Mouse (Mus musculus) retina, embryonic 14.5 days (tissue): ENCODE data around the gene Cpvl.

ENCODE experiments used
- DNase-seq: peaks from one replicate; pipeline ENCODE4 v3.0.0-alpha.2; 2015; ENCODE audit warnings: low spot score

Gene Cpvl

GRCm38 (mm10) chr6:53931605-53932004 is 46.9 kb downstream of the Cpvl start:
- DNase-seq: no peak

DNA sequence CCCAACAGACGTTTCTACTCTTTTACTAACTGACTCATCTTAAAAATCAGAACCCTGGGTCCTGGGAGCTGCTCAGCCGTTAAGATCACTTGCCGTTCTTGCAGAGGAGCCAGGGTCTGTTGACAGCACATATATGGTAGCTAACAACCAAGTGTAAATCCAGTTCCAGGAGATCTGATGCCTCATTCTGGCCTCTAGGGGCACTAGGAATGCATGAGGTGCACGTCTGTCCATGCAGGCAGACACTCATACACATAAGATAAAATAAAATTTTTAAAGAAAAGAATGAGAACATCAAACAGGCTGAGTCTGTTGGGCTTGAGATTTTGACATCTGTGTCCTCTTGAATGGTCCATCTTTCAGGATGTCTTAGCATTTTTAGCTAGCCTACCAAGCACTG is 48.6 kb downstream of the Cpvl start:
- DNase-seq: no peak

- DNase-seq: no peak
Observed at GRCm38 (mm10) chr6:53926197-53926596, 52.3 kb downstream of the Cpvl start.

DNA sequence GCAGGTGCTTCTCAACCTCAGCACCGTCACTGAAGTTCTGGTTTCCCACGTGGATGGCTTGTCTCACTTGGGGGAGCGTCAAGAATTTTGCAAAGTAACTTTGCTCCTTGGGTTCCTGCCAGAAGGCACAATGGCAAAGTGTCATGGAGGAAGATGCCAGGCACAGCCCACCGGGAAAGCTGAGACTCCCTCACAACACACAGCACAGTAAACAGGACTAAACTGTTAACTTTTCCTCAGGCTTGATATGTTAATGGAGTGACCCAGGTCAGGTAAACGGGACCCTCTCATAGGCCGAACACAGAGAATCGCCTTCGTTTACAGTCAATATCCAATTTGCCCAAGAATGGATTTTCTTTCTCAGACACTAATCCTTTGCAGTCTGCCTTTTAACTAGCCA is 53.3 kb downstream of the Cpvl start:
- no peak for DNase-seq

DNA sequence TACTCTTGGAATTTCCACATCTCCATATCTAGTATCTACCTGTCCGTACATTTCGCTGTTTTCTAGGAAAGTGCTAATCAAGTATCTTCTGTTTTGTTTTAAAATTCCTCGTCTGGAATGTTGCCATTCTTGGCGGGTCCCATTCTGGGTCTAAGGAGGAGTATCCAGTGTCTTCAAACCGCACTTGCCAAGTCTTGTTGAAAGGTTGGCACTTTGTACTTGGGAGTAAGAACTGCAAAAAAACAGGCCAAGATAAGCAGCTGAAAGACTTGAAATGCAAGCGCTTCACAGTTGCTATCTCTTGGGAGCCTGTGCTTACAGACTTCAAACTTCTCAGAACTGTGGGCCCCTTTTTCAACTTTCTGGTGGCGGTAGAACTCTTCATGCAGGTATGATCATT is 58.4 kb downstream of the Cpvl start:
- no peak for DNase-seq

- DNase-seq: no peak
Observed at GRCm38 (mm10) chr6:53917026-53917558, 61.4 kb downstream of the Cpvl start.

GRCm38 (mm10) chr6:53915347-53915746 is 63.1 kb downstream of the Cpvl start:
- no peak for DNase-seq

DNA sequence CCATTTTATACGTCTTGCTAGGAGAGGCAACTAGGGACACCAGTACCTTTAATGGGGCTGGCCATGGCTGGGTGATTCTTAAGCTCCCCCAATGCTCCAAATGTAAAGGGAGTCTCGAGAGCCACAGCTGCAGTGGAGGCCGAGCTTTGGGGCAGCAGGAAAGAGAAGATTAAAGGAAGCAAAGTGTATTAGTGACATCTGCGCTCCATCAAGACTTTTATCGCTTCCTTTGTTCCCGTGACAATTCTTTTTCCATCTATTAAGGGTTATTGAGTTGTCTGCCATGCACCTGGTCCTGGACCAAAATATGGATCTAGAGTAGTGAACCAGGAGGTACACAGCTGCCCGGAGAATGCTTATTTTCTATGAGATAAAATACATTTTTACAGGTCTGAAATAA is 65.3 kb downstream of the Cpvl start:
- no peak for DNase-seq

DNA sequence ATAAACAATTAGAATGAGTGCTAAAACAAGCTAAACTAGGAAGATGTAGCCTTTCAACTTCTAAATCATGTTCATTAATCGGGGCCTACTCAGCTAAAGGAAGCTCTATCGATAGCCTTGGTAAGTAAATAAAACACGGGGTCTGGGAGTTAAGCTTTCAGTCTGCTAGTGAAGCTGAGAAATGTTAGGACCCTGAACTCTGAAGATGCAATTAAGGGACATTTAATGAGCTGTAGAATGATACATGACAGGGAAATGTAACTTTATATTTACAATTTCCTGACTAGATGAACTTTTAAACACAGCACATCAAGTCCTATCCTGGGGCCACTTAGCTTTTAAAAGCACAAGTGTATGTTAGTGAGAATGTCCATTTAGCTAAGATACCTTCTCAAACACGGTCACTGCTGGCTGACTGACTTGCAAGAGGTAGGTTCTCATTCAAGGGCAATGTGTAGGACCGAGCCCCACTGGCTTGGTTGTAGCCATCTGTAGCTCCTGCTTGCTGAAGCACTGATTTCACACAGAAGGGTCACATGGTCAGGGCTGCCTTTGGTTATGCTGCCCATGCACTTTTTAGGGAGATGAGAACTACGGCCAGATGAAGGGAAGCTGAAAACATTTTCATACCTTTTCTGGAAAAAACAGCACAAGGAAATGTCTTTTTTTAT is 66.2 kb downstream of the Cpvl start:
- no peak for DNase-seq

DNA sequence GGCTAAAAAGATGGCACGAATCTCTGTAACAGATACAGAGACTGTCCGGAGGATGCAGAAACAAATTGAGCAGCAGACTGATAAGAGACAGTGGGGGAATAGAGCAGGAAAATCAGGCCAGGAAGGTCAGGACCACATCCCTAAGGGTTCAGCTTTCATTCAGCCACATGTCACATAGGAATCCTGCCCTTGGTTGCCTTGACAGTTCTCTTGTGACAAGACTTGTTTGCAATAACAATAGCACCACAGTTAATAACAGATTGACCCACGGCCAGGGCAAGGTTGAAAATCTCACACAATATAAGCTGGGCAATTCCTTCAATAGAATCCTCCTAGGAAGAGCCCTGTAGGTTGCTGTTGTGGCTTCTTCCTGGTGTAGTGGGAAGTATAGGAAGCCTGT is 68.5 kb downstream of the Cpvl start:
- peak; percentile 23 for DNase-seq

GRCm38 (mm10) chr6:53909446-53909845 is 69.0 kb downstream of the Cpvl start:
- DNase-seq: no peak

GRCm38 (mm10) chr6:53906871-53907270 is 71.6 kb downstream of the Cpvl start:
- no peak for DNase-seq

DNA sequence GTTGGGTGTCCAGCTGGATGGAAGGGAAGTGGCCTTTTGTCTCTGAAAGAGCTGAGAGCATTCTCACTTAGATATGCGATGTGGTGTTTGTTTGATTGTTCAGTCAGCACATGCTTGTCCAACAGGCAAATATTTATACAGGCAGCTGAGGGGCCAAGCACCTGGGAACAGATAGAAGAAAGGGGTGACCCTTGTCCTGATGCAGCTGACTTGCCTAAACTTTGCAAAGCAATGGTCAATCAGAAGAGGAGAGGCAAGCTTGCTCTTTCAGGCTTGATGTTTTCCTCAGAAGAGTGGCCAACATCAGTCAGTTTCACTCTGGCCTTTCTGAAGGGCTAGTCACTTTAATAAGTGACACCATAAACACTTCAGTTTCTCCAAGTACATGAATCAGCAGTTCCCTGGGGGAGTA is 72.4 kb downstream of the Cpvl start:
- DNase-seq: no peak

GRCm38 (mm10) chr6:53905576-53905975 is 72.9 kb downstream of the Cpvl start:
- no peak for DNase-seq

DNA sequence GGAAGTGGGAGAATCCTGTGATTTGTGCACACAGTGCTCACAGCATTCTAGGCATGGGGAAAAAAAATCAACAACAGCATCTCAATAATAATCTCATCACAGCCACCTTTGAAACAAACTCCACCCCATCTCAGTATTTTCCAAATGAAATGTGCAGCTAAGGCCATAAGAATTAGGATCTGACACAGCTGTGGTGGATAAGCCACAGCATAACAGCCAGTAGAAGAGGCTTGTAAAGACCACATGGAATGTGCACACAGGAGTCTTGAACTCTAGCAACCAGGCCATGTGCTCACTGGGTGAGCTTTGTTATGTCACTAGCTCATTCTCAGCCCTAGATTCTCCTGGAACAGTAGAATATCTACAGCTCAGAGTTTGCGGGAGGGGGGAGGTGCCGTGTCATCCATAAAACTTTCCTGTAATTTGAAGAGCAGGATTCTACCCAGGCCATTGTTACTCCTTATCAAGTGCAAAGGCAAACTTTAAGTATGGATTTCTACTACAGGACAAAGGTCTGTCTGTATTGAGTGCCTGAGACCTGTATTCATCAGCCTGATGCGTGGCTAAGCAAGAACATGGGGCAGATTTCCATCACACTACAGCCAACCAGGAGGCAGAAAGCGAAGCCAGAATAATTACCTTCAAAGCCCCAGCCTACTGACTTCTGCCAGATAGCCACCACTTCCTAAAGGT is 73.6 kb downstream of the Cpvl start:
- DNase-seq: no peak

GRCm38 (mm10) chr6:53904186-53904585 is 74.3 kb downstream of the Cpvl start:
- DNase-seq: no peak

DNA sequence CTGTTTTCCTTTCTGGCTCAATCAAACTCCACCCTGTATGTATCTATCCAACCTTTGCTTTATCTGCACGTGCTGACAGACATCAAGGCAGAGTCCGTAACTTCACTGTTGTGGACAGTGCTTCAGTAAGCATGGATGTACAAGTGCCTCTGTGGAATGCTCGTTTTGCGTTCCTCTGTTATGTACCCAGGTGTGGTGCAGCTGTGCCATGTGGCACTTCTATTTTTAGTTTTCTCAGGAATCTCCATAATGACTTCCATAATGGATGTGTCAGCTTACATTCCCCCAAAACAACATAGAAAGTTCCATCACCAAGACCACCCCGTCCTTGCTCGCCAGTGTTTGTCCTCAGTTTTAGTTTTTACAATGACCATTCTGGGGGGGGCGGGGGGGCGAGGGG is 76.7 kb downstream of the Cpvl start:
- no peak for DNase-seq

GRCm38 (mm10) chr6:53897872-53898464 is 80.5 kb downstream of the Cpvl start:
- DNase-seq: peak; percentile 22

- no peak for DNase-seq
Observed at GRCm38 (mm10) chr6:53897126-53897525, 81.3 kb downstream of the Cpvl start.

- no peak for DNase-seq
Observed at GRCm38 (mm10) chr6:53893731-53894130, 84.7 kb downstream of the Cpvl start.

- no peak for DNase-seq
Observed at GRCm38 (mm10) chr6:53891109-53891508, 87.4 kb downstream of the Cpvl start.

DNA sequence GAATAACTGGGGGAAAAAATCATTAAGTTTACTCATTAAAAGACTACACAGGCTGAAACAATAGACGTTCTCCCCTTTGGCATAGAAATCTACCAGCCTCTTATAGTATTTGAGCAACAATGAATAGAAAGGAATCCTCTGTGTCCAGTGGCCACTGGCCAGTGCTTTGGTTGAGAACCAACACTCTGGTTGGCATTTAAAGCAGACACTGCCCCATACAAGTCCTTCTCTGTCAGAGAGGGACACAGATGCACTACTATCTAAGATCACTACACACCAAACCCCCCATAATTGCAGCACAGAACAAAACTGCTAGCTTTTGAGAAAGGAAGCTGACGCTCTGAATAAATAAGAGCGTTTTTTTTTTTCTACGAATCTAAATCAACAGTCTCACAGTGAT is 93.5 kb downstream of the Cpvl start:
- no peak for DNase-seq

DNA sequence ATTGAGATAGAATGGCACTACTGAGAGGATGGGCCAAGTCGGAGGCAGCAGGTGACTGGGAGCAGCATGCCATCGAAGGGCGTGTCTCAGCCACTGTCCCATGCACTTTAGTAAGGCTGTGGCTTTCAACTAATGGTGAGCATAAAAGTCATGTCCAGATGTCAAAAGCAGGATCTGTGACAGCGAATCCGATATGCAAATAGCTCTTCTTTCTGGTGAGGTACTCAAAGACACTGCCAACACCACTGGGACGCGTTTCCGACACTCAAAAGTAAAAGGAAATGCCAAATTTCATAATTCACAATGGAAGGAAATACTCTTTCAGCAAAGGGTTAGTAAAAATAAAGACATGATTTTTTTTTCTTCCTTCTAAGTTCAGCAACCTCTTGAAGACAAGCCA is 94.0 kb downstream of the Cpvl start:
- DNase-seq: no peak
